Mouse (Mus musculus): ENCODE data around the gene Creld1. TPM values are rescaled to one million over a fixed set of nuclear protein-coding genes. Genes with fewer than 3 reads are reported as not detected.

The Creld1 gene
- total RNA-seq, 2 experiments from 2014 or later: 33.8 to 39.8 TPM

GRCm38 (mm10) chr6:113469432-113469831, 13.7 kb upstream of the Creld1 start:
- peak; percentile 85 for DNase-seq

- peak; percentile 64 for DNase-seq
These were observed 11.7 kb upstream of the Creld1 start, which contains the start of gene Il17rc for GRCm38 (mm10) chr6:113471297-113471936. Gene Il17rc, plus strand, starts transcription at chr6:113471427.

GRCm38 (mm10) chr6:113472061-113472460, 11.0 kb upstream of the Creld1 start:
- no peak for DNase-seq

GRCm38 (mm10) chr6:113473246-113473645, 9.9 kb upstream of the Creld1 start:
- no peak for DNase-seq

- no peak for DNase-seq
These were observed 9.4 kb upstream of the Creld1 start for GRCm38 (mm10) chr6:113473715-113474114.

GRCm38 (mm10) chr6:113477353-113477752, 5.7 kb upstream of the Creld1 start:
- no peak for DNase-seq

- no peak for DNase-seq
These were observed 4.2 kb upstream of the Creld1 start for GRCm38 (mm10) chr6:113478906-113479305.

GRCm38 (mm10) chr6:113480555-113481373, 2.3 kb upstream of the Creld1 start:
- no peak for DNase-seq

GRCm38 (mm10) chr6:113482477-113483099, 509 bp upstream of the Creld1 start:
- peak; percentile 55 for DNase-seq

GRCm38 (mm10) chr6:113483729-113484128, 632 bp downstream of the Creld1 start:
- no peak for DNase-seq

GRCm38 (mm10) chr6:113487125-113487576, 4.1 kb downstream of the Creld1 start:
- DNase-seq: no peak

GRCm38 (mm10) chr6:113489410-113489809, 6.3 kb downstream of the Creld1 start:
- no peak for DNase-seq

GRCm38 (mm10) chr6:113492101-113492864, 9.2 kb downstream of the Creld1 start:
- DNase-seq: no peak

GRCm38 (mm10) chr6:113494258-113494788, 11.2 kb downstream of the Creld1 start:
- DNase-seq: peak; percentile 86

GRCm38 (mm10) chr6:113495071-113495675, 12.1 kb downstream of the Creld1 start:
- peak; percentile 36 for DNase-seq

- no peak for DNase-seq
These were observed 16.2 kb downstream of the Creld1 start for GRCm38 (mm10) chr6:113499346-113499745.

GRCm38 (mm10) chr6:113501388-113502084, 18.4 kb downstream of the Creld1 start, which contains the start of gene Prrt3:
Gene Prrt3, minus strand, starts transcription at chr6:113501931.
- DNase-seq: no peak

- no peak for DNase-seq
These were observed 19.7 kb downstream of the Creld1 start for GRCm38 (mm10) chr6:113502801-113503200.

GRCm38 (mm10) chr6:113505689-113506088, 22.6 kb downstream of the Creld1 start:
- DNase-seq: no peak

- DNase-seq: no peak
These were observed 24.0 kb downstream of the Creld1 start for GRCm38 (mm10) chr6:113507130-113507529.
